Comparison of ENCODE assay signal across 19 mouse cellular contexts in the genomic region with DNA sequence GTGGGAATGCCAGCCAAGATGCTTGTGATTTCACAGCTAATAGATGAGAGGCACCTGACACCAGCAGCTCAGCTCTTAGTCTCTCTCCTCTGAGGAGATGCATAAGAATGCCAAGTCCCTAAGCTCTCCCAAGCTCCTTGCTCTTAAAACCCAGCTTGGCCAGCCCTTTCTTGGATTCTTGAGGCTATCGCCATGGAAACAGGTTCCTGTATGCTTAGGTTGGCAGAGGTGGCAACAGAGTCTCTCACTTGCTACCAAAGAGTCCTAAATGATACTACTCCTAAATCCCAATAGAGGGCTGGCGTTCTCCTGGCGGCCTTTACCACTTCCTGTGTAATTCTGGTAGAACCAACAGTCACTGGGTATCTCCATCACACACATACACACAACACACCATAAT. TPM values are rescaled to one million over a fixed set of nuclear protein-coding genes. Genes with fewer than 3 reads are reported as not detected.
A peak's percentile ranks its signal among the peaks of the same experiment; 100 is the strongest.
DNase-seq lines count a peak whose midpoint lies in the region; ATAC-seq and TF ChIP-seq lines count a peak whose summit lies in the region.
"Had no signal": no experiment of that assay in that cellular context is flagged by ENCODE, and none has a peak within 500 bp of the region (broad histone marks: within the 10 kb centered on the region; RNA-seq: fewer than 3 reads in every experiment).

No protein-coding gene starts in this region.

- H3K9me3 ChIP-seq in forebrain, embryonic 14.5 days (replicated peaks; ENCODE audit: control insufficient read depth, low read length): no peaks in the 10 kb centered on the region
- H3K9me3 ChIP-seq in forebrain, embryonic 10.5 days: no peaks in the 10 kb centered on the region
- no peaks in the 10 kb centered on the region for H3K9me3 ChIP-seq in hindbrain, postnatal 0 days (ENCODE audit: low read length)
- H3K9me3 ChIP-seq in hindbrain, embryonic 16.5 days (ENCODE audit: control insufficient read depth, low read length): no peaks in the 10 kb centered on the region
- H3K9me3 ChIP-seq in midbrain, embryonic 15.5 days: no peaks in the 10 kb centered on the region
- H3K9me3 ChIP-seq: neural tube, embryonic 13.5 days had no signal

- H3K9ac ChIP-seq in forebrain, embryonic 14.5 days (ENCODE audit: low read length): no peak overlapping the region
- no peak overlapping the region for H3K9ac ChIP-seq in hindbrain, postnatal 0 days (replicated peaks; ENCODE audit: low read length)
- no peak overlapping the region for H3K9ac ChIP-seq in hindbrain, embryonic 16.5 days (ENCODE audit: low read depth, low read length)
- H3K9ac ChIP-seq in midbrain, embryonic 15.5 days: no peak overlapping the region
- H3K9ac ChIP-seq: neural tube, embryonic 13.5 days had no signal

- H3K4me2 ChIP-seq in forebrain, embryonic 14.5 days (ENCODE audit: low read length): no peak overlapping the region
- H3K4me2 ChIP-seq in hindbrain, postnatal 0 days (ENCODE audit: low read depth, low read length): no peak overlapping the region
- H3K4me2 ChIP-seq in hindbrain, embryonic 16.5 days (ENCODE audit: low read length): no peak overlapping the region
- no peak overlapping the region for H3K4me2 ChIP-seq in midbrain, embryonic 15.5 days
- H3K4me2 ChIP-seq: heart, embryonic 11.5 days; liver, embryonic 11.5 days; neural tube, embryonic 13.5 days had no signal

- H3K4me1 ChIP-seq in forebrain, embryonic 14.5 days (ENCODE audit: control insufficient read depth, insufficient read depth, low read length): peaks cover 16% of the 10 kb centered on the region
- peaks cover 31% of the 10 kb centered on the region for H3K4me1 ChIP-seq in forebrain, embryonic 10.5 days
- H3K4me1 ChIP-seq in hindbrain, postnatal 0 days (ENCODE audit: insufficient read depth, low read length): peaks cover 5% of the 10 kb centered on the region; the same call in 1 of the 2 replicates
- H3K4me1 ChIP-seq in hindbrain, embryonic 16.5 days (ENCODE audit: control insufficient read depth, insufficient read depth, low read depth, low read length): peaks cover 7% of the 10 kb centered on the region
- H3K4me1 ChIP-seq in midbrain, embryonic 15.5 days: peaks cover 11% of the 10 kb centered on the region

- DNase-seq in forebrain, embryonic 14.5 days (ENCODE audit: low spot score): peak; percentile 49
- DNase-seq in forebrain, embryonic 10.5 days (ENCODE audit: extremely low spot score, low spot score): no peak
- no peak for DNase-seq in hindbrain, postnatal 0 days (ENCODE audit: low spot score)
- peak; percentile 75 for DNase-seq in brain, adult 2 months (ENCODE audit: low read depth, low spot score)
- DNase-seq in kidney, postnatal 14 days: no peak
- DNase-seq: adrenal gland, postnatal 36 days; heart, postnatal 14 days; kidney, adult 11 months; lung, adult 18-20 months; lung, postnatal 14 days had no signal

- H3K27me3 ChIP-seq in forebrain, embryonic 14.5 days (replicated peaks; ENCODE audit: control insufficient read depth, insufficient read depth, low read length): no peaks in the 10 kb centered on the region
- peaks cover 18% of the 10 kb centered on the region for H3K27me3 ChIP-seq in forebrain, embryonic 10.5 days (ENCODE audit: poor library complexity, severe bottlenecking)
- no peaks in the 10 kb centered on the region for H3K27me3 ChIP-seq in hindbrain, postnatal 0 days (ENCODE audit: insufficient read depth, low read length)
- no peaks in the 10 kb centered on the region for H3K27me3 ChIP-seq in hindbrain, embryonic 16.5 days (replicated peaks; ENCODE audit: control insufficient read depth, insufficient read depth, low read length)
- H3K27me3 ChIP-seq in midbrain, embryonic 15.5 days (replicated peaks): no peaks in the 10 kb centered on the region
- H3K27me3 ChIP-seq: CH12.LX had no signal

- 78% methylated on average over 3 of the region's 3 CpGs for WGBS in forebrain, embryonic 14.5 days
- 87% methylated on average over 3 of the region's 3 CpGs for WGBS in forebrain, embryonic 10.5 days
- WGBS in hindbrain, postnatal 0 days: 86% methylated on average over 3 of the region's 3 CpGs
- 80% methylated on average over 3 of the region's 3 CpGs for WGBS in hindbrain, embryonic 16.5 days
- WGBS in midbrain, embryonic 15.5 days: 82% methylated on average over 3 of the region's 3 CpGs

- no peaks in the 10 kb centered on the region for H3K36me3 ChIP-seq in forebrain, embryonic 14.5 days (ENCODE audit: control insufficient read depth, insufficient read depth, low read length)
- no peaks in the 10 kb centered on the region for H3K36me3 ChIP-seq in forebrain, embryonic 10.5 days (replicated peaks)
- H3K36me3 ChIP-seq in hindbrain, postnatal 0 days (ENCODE audit: insufficient read depth, low read length): no peaks in the 10 kb centered on the region
- no peaks in the 10 kb centered on the region for H3K36me3 ChIP-seq in hindbrain, embryonic 16.5 days (ENCODE audit: control insufficient read depth, insufficient read depth, low read length)
- no peaks in the 10 kb centered on the region for H3K36me3 ChIP-seq in midbrain, embryonic 15.5 days (replicated peaks)
- H3K36me3 ChIP-seq: neural tube, embryonic 13.5 days had no signal

- H3K27ac ChIP-seq in forebrain, embryonic 14.5 days (ENCODE audit: low read depth, low read length): 0 out of 2 replicates have a peak overlapping the region, but pooled peaks have one; percentile 58
- H3K27ac ChIP-seq in forebrain, embryonic 10.5 days: no peak overlapping the region
- H3K27ac ChIP-seq in hindbrain, postnatal 0 days: peak overlapping the region; percentile 45; the same call in 1 of the 2 replicates
- H3K27ac ChIP-seq in hindbrain, embryonic 16.5 days (ENCODE audit: low read depth, low read length): no peak overlapping the region
- peak overlapping the region; percentile 27; the same call in 1 of the 2 replicates for H3K27ac ChIP-seq in midbrain, embryonic 15.5 days
- H3K27ac ChIP-seq: neural tube, embryonic 13.5 days had no signal

- H3K4me3 ChIP-seq in forebrain, embryonic 14.5 days (ENCODE audit: low read depth, low read length): no peak overlapping the region
- no peak overlapping the region for H3K4me3 ChIP-seq in forebrain, embryonic 10.5 days
- no peak overlapping the region for H3K4me3 ChIP-seq in hindbrain, postnatal 0 days (ENCODE audit: low read length)
- H3K4me3 ChIP-seq in hindbrain, embryonic 16.5 days (ENCODE audit: low read length): no peak overlapping the region
- no peak overlapping the region for H3K4me3 ChIP-seq in midbrain, embryonic 15.5 days
- H3K4me3 ChIP-seq: neural tube, embryonic 13.5 days had no signal

- no peak for TF ChIP-seq CTCF in hindbrain, postnatal 0 days (IDR thresholded peaks at IDR 0.05; ENCODE audit: low read depth)

- no peak for ATAC-seq in forebrain, embryonic 14.5 days
- ATAC-seq in hindbrain, postnatal 0 days: no peak; the same call in 1 of the 2 replicates
- no peak for ATAC-seq in hindbrain, embryonic 16.5 days
- 0 out of 2 replicates have a peak, but pooled peaks have one; percentile 6 for ATAC-seq in midbrain, embryonic 15.5 days (replicated peaks)

RNA-seq across cellular contexts. Expression of gene Lgi1, which starts 4.9 kb away (rescaled TPM):
- polyA plus RNA-seq in forebrain, embryonic 14.5 days (2014; fragmentation: Nextera tagmentation; extraction: Ambion mirVana): 8.8 and 13.3 TPM in 2 replicates
- 0.25 and 0.63 TPM in 2 replicates for polyA plus RNA-seq in forebrain, embryonic 10.5 days (2016; fragmentation: Nextera tagmentation; extraction: Ambion mirVana)
- 15.5 and 16.5 TPM in 2 replicates for total RNA-seq in hindbrain, postnatal 0 days (2014; rRNA removed)
- 20.3 and 20.6 TPM in 2 replicates for polyA plus RNA-seq in hindbrain, postnatal 0 days (2015; fragmentation: Nextera tagmentation; extraction: Ambion mirVana)
- polyA plus RNA-seq in hindbrain, embryonic 16.5 days (2015; fragmentation: Nextera tagmentation; extraction: Ambion mirVana): 22.5 and 23.1 TPM in 2 replicates
- polyA plus RNA-seq in midbrain, embryonic 15.5 days (2015; fragmentation: Nextera tagmentation; extraction: Ambion mirVana): 14.7 and 20.7 TPM in 2 replicates
- total RNA-seq: granulocyte monocyte progenitor cell, adult 5-6 weeks; megakaryocyte, adult 5-6 weeks; MEL had no signal

RNA-seq across cellular contexts. Expression of gene Fra10ac1, which starts 35.5 kb away (rescaled TPM):
- 38.9 and 44.5 TPM in 2 replicates for polyA plus RNA-seq in forebrain, embryonic 14.5 days (2014; fragmentation: Nextera tagmentation; extraction: Ambion mirVana)
- polyA plus RNA-seq in forebrain, embryonic 10.5 days (2016; fragmentation: Nextera tagmentation; extraction: Ambion mirVana): 45.8 and 47.6 TPM in 2 replicates
- total RNA-seq in hindbrain, postnatal 0 days (2014; rRNA removed): 2.7 and 3.4 TPM in 2 replicates
- 30.9 and 32.3 TPM in 2 replicates for polyA plus RNA-seq in hindbrain, postnatal 0 days (2015; fragmentation: Nextera tagmentation; extraction: Ambion mirVana)
- 36.7 and 37.7 TPM in 2 replicates for polyA plus RNA-seq in hindbrain, embryonic 16.5 days (2015; fragmentation: Nextera tagmentation; extraction: Ambion mirVana)
- polyA plus RNA-seq in midbrain, embryonic 15.5 days (2015; fragmentation: Nextera tagmentation; extraction: Ambion mirVana): 41.3 and 43.9 TPM in 2 replicates

Comparison
In these comparisons a context has a peak if more than half of its experiments do, and no peak if none do; other contexts are left out.
1. DNase-seq: peak in forebrain, embryonic 14.5 days (single experiment) and brain, adult 2 months (single experiment); none in forebrain, embryonic 10.5 days (single experiment), hindbrain, postnatal 0 days (single experiment) and kidney, postnatal 14 days (single experiment).
2. H3K27ac ChIP-seq: peak in forebrain, embryonic 14.5 days (single experiment), hindbrain, postnatal 0 days (single experiment) and midbrain, embryonic 15.5 days (single experiment); none in forebrain, embryonic 10.5 days (single experiment) and hindbrain, embryonic 16.5 days (single experiment).